Mouse (Mus musculus): Measurements from ENCODE around the gene Ralgds. TPM values are rescaled to one million over a fixed set of nuclear protein-coding genes. Genes with fewer than 3 reads are reported as not detected.
A peak's percentile ranks its signal among the peaks of the same experiment; 100 is the strongest.

Gene Ralgds
- total RNA-seq, 2 experiments from 2014 or later = 81.1 to 92.6 TPM

- TF ChIP-seq CTCF (IDR thresholded peaks at IDR 0.05) = no peak
- intact Hi-C loops (cut with DNase I) = no loop called here
- no peak overlapping the region for H3K4me3 ChIP-seq
- DNase-seq (ENCODE audit: extremely low spot score in 1 of 2, low spot score in 2 of 2) = peak; percentile 28 to 58
- H3K27ac ChIP-seq = peak overlapping the region; percentile 85
These were observed 12.5 kb downstream of the Ralgds start for GRCm38 (mm10) chr2:28525219-28525942.

DNA sequence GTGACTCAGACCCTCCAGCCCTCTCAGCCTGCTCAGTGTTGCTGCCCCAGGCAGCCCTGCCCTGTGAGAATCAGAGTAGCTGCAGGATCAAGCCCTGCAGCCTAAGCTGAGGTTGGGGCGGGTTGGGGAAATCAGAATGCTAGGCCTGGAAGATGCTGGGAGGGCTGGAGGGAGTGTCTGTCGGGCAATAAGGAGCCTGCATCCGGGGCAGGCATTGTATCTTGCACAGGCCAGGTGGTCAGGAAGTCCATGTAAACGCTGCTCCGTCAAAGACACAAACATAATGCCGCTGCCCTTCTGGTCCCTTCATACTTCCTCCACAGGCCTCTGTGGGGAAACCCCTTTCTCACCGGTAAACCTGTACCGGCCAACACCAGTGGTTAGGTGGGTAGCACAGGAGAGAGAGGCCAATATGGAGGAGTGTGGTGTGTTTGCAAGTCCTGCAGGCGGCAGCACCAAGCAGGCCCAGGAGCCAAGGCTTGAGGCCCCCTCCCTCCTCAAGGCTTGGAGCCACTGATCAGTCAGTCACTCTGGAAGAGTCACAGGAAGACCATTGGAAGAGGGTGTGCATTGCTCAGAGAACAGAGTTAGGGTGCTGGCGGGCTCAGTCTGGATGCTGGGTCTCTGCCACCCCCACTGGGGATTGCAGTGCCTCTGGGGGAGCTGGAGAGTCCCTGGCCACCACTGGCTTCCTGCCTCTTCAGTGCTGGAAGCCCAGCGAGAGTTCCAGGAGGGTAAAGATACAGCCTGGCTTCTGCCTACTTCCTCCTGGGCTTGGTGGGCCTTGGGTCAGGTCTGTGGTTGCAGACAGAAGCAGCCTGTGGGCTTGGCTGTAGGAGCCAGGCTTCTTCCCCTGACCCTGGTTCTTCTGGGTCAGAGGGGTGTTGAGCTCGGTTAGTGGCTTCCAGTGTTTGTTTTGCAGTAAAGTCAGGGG lies 13.3 kb downstream of the Ralgds start:
- DNase-seq (ENCODE audit: extremely low spot score in 1 of 2, low spot score in 2 of 2) = peak in 1 of 2 experiments; percentile 14
- H3K27ac ChIP-seq = peak overlapping the region; percentile 85
- H3K4me3 ChIP-seq = no peak overlapping the region
- TF ChIP-seq CTCF (IDR thresholded peaks at IDR 0.05) = peak; percentile 37
- intact Hi-C loops (cut with DNase I) = no loop called here

DNA sequence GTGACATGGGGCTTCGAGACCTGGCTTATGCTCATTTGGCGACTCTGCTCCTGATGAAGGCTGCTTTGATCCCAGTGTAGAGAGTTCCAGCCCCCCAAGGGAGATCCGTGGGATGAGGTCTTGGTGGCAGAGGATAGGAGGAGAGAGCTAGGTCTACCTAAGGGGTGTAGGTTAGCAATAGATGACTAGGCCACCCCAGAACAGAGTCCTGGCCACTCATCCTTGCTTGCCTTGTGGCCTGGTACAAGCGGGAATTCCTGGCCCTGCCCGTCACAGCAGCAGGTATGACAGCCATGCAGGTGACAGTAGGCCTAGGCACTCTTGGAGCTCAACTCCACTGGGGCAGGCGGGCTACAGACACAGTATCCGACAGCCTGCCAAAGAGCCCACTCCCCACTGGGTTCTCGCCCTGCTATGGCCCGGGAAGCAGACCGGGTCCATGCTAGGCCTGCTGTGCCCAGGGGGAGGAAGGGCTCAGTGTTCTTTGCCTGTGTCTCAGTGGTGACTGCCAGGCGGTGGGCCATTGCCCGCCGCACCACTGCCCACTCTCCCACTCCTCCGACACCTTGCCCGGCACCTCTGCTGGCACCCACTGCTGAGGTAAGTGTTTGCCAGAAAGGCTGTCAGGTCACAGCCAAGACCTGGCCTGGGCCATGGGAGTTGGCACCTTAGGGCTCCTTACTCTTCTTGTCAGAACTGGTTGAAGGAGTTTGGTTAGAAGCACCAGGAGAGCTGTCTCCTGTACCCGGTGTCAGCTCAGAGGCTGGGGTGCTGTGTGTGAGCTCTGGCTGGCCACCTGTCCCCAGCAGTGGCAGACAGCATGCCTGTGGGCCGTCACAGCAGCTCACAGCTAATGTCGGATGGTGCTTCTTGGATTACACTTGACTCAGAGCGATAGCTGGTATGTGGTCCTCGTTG lies 14.8 kb downstream of the Ralgds start:
- DNase-seq (ENCODE audit: extremely low spot score in 1 of 2, low spot score in 2 of 2) = no peak
- intact Hi-C loops (cut with DNase I) = no loop called here
- TF ChIP-seq CTCF (IDR thresholded peaks at IDR 0.05) = no peak
- H3K27ac ChIP-seq = no peak overlapping the region
- H3K4me3 ChIP-seq = no peak overlapping the region

DNA sequence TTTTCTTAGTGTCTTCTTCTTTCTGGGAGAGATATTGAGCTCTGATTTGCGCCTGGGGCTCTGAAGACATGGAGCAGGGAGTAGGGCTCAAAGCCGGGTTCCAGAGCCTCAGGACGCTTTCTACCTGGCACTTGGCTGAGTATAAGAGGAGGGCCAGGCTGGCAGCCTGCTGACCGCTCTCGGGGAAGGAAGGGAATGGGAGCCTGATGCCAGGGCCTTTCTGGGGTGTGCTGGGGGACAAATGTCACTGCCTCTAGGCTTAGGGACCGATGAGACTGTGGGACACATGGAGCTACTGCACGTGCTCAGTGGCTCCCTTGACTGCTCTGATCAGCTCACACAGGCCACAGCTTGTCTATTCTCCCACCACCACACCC lies 15.4 kb downstream of the Ralgds start:
- TF ChIP-seq CTCF (IDR thresholded peaks at IDR 0.05) = no peak
- intact Hi-C loops (cut with DNase I) = no loop called here
- H3K27ac ChIP-seq = no peak overlapping the region
- DNase-seq (ENCODE audit: extremely low spot score in 1 of 2, low spot score in 2 of 2) = no peak
- H3K4me3 ChIP-seq = no peak overlapping the region

DNA sequence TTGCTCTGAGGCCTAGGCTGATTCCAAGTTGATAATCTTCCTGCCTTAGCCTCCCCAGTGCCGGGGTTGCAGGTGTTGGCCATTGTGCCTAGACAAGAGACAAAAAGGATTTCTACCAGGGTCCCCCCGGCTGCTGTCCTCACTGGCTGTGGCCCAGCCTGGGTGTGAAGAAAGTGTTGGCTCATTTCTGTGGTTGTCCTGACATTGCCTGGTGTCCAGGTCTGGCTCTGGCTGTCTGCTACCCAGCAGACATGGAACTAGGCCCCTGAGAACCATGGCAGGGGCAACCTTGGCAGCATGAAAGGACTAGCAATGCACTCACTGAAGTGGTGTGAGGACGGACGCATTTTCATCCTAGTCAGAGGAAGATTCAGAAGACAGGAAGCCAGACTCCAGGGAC lies 16.9 kb downstream of the Ralgds start:
- no peak for DNase-seq (ENCODE audit: extremely low spot score in 1 of 2, low spot score in 2 of 2)
- peak overlapping the region; percentile 24; the same call in 1 of the 2 replicates for H3K27ac ChIP-seq
- no peak overlapping the region for H3K4me3 ChIP-seq
- intact Hi-C loops (cut with DNase I) = no loop called here
- no peak for TF ChIP-seq CTCF (IDR thresholded peaks at IDR 0.05)

DNA sequence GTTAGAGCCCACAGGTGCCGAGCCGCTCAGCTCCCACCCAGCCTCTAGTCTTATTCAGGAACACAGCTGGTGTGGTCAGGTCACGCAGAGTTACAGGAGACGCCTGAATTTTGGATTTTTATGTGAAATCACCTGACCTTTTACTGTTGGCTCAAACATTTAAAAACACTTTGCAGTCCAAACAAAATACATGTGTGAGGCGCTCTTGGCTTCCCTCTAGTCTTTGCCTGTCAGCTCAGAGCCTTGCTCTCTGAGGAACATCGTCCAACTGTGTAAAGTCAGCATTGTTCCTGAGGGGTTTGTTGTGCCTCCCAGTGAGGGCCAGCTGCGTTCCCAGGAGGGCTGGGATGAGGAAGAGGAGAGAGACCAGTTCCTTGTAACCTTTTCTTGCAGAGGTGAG lies 17.4 kb downstream of the Ralgds start:
- H3K27ac ChIP-seq = peak overlapping the region; percentile 24; the same call in 1 of the 2 replicates
- no peak overlapping the region for H3K4me3 ChIP-seq
- intact Hi-C loops (cut with DNase I) = no loop called here
- DNase-seq (ENCODE audit: extremely low spot score in 1 of 2, low spot score in 2 of 2) = no peak
- TF ChIP-seq CTCF (IDR thresholded peaks at IDR 0.05) = no peak

DNA sequence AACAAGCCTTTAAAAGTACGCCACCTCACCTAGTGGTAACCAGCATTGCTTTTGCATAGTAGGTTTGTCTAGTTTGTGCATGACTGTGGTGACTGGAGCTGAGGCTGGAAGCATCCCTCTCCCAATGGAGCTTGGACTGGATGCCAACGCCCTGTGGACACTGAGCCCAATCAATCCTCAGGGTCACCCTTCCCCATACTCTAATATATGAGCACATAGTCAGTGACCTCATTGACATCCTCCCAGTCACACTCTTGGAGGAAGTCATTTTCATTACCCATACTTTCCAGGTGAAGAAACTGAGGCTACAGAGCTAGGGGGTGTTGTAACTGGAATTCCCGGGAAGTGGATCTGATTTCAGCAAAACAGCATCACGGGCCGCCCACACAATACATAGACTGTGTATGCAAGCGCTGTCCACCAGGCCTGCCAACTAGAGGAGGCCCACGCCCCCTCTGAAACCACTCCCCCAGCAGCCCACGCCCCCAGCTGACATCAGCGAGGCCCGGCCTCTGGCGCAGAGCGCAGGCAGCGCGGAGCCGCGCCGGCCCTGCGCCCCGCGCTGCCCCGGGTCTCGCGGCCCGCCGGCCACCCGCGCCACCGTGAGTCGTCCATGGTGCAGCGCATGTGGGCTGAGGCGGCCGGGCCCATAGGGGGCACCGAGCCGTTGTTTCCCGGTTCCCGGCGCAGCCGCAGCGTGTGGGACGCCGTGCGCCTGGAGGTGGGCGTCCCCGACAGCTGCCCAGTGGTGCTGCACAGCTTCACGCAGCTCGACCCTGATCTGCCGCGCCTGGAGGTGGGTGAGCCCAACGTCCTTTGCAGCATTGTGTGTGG lies 20.2 kb downstream of the Ralgds start:
- TF ChIP-seq CTCF (IDR thresholded peaks at IDR 0.05) = peak; percentile 46
- intact Hi-C loops (cut with DNase I) = loop anchor here (1.0 kb wide), 1 partner anchor 10 kb away; no protein-coding TSS in a partner anchor
- DNase-seq (ENCODE audit: extremely low spot score in 1 of 2, low spot score in 2 of 2) = peak; percentile 86
- Histone ChIP-seq H3K27ac (peak overlapping the region; percentile 95), H3K4me3 (peak overlapping the region; percentile 85)

- no peak for TF ChIP-seq CTCF (IDR thresholded peaks at IDR 0.05)
- Histone ChIP-seq H3K27ac (peak overlapping the region; percentile 95), H3K4me3 (peak overlapping the region; percentile 85)
- no peak for DNase-seq (ENCODE audit: extremely low spot score in 1 of 2, low spot score in 2 of 2)
- intact Hi-C loops (cut with DNase I) = loop anchor here (1.0 kb wide), 1 partner anchor 11 kb away; no protein-coding TSS in a partner anchor
These were observed 21.0 kb downstream of the Ralgds start for GRCm38 (mm10) chr2:28533901-28534435.

DNA sequence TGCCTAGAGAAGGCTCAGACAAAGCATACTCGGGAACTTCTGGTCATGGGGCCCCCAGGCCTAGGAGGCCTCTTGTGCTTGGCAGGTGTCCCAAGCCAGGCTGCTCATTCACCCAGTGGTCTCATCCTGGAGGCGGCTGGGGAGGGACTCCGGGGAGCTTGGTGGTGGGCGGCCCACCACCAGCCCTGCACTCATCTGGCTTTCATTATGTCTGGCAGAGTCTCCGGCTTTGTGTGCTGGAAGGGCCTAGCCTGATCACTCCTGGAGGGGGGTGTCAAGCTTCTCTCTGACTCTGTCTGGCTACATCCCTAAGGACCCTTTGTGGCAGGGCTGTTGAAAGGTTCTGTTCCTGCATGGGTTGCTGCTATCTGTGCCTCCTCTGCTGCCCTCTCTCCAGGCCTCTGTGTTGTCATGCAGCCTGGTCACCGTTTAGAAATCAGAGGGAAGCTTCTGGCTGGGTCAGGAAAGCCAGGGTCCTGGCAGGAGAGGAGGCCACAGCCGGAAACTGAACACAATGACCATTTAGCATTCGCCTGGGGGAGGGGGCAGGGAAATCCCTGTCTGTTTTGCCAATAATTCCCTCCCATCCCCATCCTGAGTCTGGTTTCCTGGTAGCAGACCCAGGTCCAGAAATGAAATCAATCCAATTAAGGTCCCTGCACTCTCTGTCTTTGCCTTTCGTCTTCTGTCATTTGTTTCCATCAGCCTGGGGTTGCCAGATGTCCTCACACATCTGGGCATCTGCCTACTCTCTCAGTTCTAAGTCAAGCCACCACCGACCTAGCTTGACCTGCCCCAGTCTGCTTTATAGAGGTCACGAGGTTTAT lies 21.7 kb downstream of the Ralgds start:
- Histone ChIP-seq H3K4me3 (peak overlapping the region; percentile 85), H3K27ac (peak overlapping the region; percentile 95)
- intact Hi-C loops (cut with DNase I) = no loop called here
- TF ChIP-seq CTCF (IDR thresholded peaks at IDR 0.05) = no peak
- DNase-seq (ENCODE audit: extremely low spot score in 1 of 2, low spot score in 2 of 2) = no peak

- Histone ChIP-seq H3K27ac (peak overlapping the region; percentile 95), H3K4me3 (peak overlapping the region; percentile 85)
- intact Hi-C loops (cut with DNase I) = no loop called here
- TF ChIP-seq CTCF (IDR thresholded peaks at IDR 0.05) = no peak
- no peak for DNase-seq (ENCODE audit: extremely low spot score in 1 of 2, low spot score in 2 of 2)
These were observed 22.3 kb downstream of the Ralgds start for GRCm38 (mm10) chr2:28535263-28535540.

All from left cerebral cortex, adult 2 months (tissue).